9 mouse cellular contexts compared by ENCODE assay signal in genomic region chr5:146625635-146626311, GRCm38 (mm10). TPM values are rescaled to one million over a fixed set of nuclear protein-coding genes. Genes with fewer than 3 reads are reported as not detected.
DNase-seq lines count a peak whose midpoint lies in the region; ATAC-seq lines count a peak whose summit lies in the region.
"Had no signal": no experiment of that assay in that cellular context is flagged by ENCODE, and none has a peak within 500 bp of the region (broad histone marks: within the 10 kb centered on the region; RNA-seq: fewer than 3 reads in every experiment).

No protein-coding gene starts in this region.

- H3K4me2 ChIP-seq in midbrain, embryonic 15.5 days = no peak overlapping the region
- H3K4me2 ChIP-seq in heart, embryonic 11.5 days = no peak overlapping the region
- H3K4me2 ChIP-seq: lung, embryonic 14.5 days had no signal

- no peak for DNase-seq in midbrain, embryonic 10.5 days (ENCODE audit: low spot score)
- peak; percentile 26 to 56 for DNase-seq in frontal cortex, postnatal 10 days (ENCODE audit: low spot score in 2 of 2)
- peak; percentile 43 to 67 for DNase-seq in left cerebral cortex, postnatal 10 days (ENCODE audit: extremely low spot score in 1 of 2, low spot score in 2 of 2)
- DNase-seq in limb, embryonic 10.5 days (ENCODE audit: low spot score) = no peak
- DNase-seq: lung, embryonic 14.5 days had no signal

- H3K36me3 ChIP-seq in midbrain, embryonic 15.5 days (replicated peaks) = no peaks in the 10 kb centered on the region
- no peaks in the 10 kb centered on the region for H3K36me3 ChIP-seq in midbrain, embryonic 10.5 days
- no peaks in the 10 kb centered on the region for H3K36me3 ChIP-seq in limb, embryonic 10.5 days
- H3K36me3 ChIP-seq in heart, embryonic 11.5 days (ENCODE audit: control insufficient read depth, insufficient read depth, low read length) = no peaks in the 10 kb centered on the region

- no peak overlapping the region for H3K9ac ChIP-seq in midbrain, embryonic 15.5 days
- H3K9ac ChIP-seq in heart, embryonic 11.5 days (ENCODE audit: low read depth, low read length) = no peak overlapping the region
- H3K9ac ChIP-seq: lung, embryonic 14.5 days had no signal

- no peaks in the 10 kb centered on the region for H3K4me1 ChIP-seq in midbrain, embryonic 15.5 days
- no peaks in the 10 kb centered on the region for H3K4me1 ChIP-seq in midbrain, embryonic 10.5 days
- H3K4me1 ChIP-seq in limb, embryonic 10.5 days = no peaks in the 10 kb centered on the region
- H3K4me1 ChIP-seq in heart, embryonic 11.5 days (ENCODE audit: control insufficient read depth, insufficient read depth, low read length) = no peaks in the 10 kb centered on the region

- no peak overlapping the region for H3K27ac ChIP-seq in midbrain, embryonic 15.5 days
- H3K27ac ChIP-seq in midbrain, embryonic 10.5 days (replicated peaks) = no peak overlapping the region
- H3K27ac ChIP-seq in limb, embryonic 10.5 days = no peak overlapping the region
- H3K27ac ChIP-seq in heart, embryonic 11.5 days (ENCODE audit: low read depth, low read length) = no peak overlapping the region

- WGBS in midbrain, embryonic 15.5 days = 52% methylated on average over 6 of the region's 6 CpGs
- WGBS in midbrain, embryonic 10.5 days = 76% methylated on average over 6 of the region's 6 CpGs
- 82% methylated on average over 6 of the region's 6 CpGs for WGBS in limb, embryonic 10.5 days
- 69% methylated on average over 6 of the region's 6 CpGs for WGBS in heart, embryonic 11.5 days (ENCODE audit: insufficient replicate concordance)

- intact Hi-C loops in left cerebral cortex, postnatal 10 days (cut with DNase I) = loop anchor here (5.0 kb wide), 1 partner anchor 43 kb away; no protein-coding TSS in a partner anchor

- peak; percentile 60; the same call in 1 of the 2 replicates for ATAC-seq in midbrain, embryonic 15.5 days (replicated peaks)
- ATAC-seq in heart, embryonic 11.5 days (replicated peaks; ENCODE audit: insufficient number of reproducible peaks, low FRiP score, low TSS enrichment) = no peak
- ATAC-seq in granulocyte monocyte progenitor cell, adult 5-6 weeks (replicated peaks; ENCODE audit: poor library complexity, severe bottlenecking) = no peak

- no peaks in the 10 kb centered on the region for H3K27me3 ChIP-seq in midbrain, embryonic 15.5 days (replicated peaks)
- H3K27me3 ChIP-seq in midbrain, embryonic 10.5 days (ENCODE audit: low read depth, poor library complexity, severe bottlenecking) = no peaks in the 10 kb centered on the region
- no peaks in the 10 kb centered on the region for H3K27me3 ChIP-seq in limb, embryonic 10.5 days (ENCODE audit: low read depth, poor library complexity, severe bottlenecking)
- no peaks in the 10 kb centered on the region; the same call in 1 of the 2 replicates for H3K27me3 ChIP-seq in heart, embryonic 11.5 days (ENCODE audit: control insufficient read depth, insufficient read depth, low read length)

- no peak overlapping the region for H3K4me3 ChIP-seq in midbrain, embryonic 15.5 days
- no peak overlapping the region for H3K4me3 ChIP-seq in midbrain, embryonic 10.5 days
- H3K4me3 ChIP-seq in limb, embryonic 10.5 days = no peak overlapping the region
- no peak overlapping the region for H3K4me3 ChIP-seq in heart, embryonic 11.5 days (ENCODE audit: low read depth, low read length)

- H3K9me3 ChIP-seq in midbrain, embryonic 15.5 days = no peaks in the 10 kb centered on the region
- H3K9me3 ChIP-seq in midbrain, embryonic 10.5 days (replicated peaks) = no peaks in the 10 kb centered on the region
- H3K9me3 ChIP-seq in limb, embryonic 10.5 days (replicated peaks) = no peaks in the 10 kb centered on the region
- no peaks in the 10 kb centered on the region for H3K9me3 ChIP-seq in heart, embryonic 11.5 days (replicated peaks; ENCODE audit: control insufficient read depth, low read length)

RNA-seq across cellular contexts. Expression of gene Gpr12, which starts 40.7 kb away (rescaled TPM):
- 26.7 and 27.3 TPM in 2 replicates for polyA plus RNA-seq in midbrain, embryonic 15.5 days (2015; fragmentation: Nextera tagmentation; extraction: Ambion mirVana)
- 0.12 and 0.20 TPM in 2 replicates for polyA plus RNA-seq in midbrain, embryonic 10.5 days (2016; fragmentation: Nextera tagmentation; extraction: Ambion mirVana)
- 10 to 100 TPM; 48.5 to 58.0 TPM for total RNA-seq in left cerebral cortex, postnatal 10 days (2021)
- polyA plus RNA-seq in limb, embryonic 10.5 days (2016; fragmentation: Nextera tagmentation; extraction: Ambion mirVana) = 0.69 and 0.80 TPM in 2 replicates
- not detected in 2 replicates for polyA plus RNA-seq in heart, embryonic 11.5 days (2014; fragmentation: Nextera tagmentation; extraction: Ambion mirVana)
- total RNA-seq in granulocyte monocyte progenitor cell, adult 5-6 weeks (2014; fragmentation: Nextera tagmentation) = not detected in 2 replicates
- total RNA-seq in granulocyte monocyte progenitor cell, adult 5-6 weeks (2017) = not detected in 2 replicates
- polyA plus RNA-seq: large intestine, adult 2 months; lung, embryonic 14.5 days had no signal

Comparison
In these comparisons a context has a peak if more than half of its experiments do, and no peak if none do; other contexts are left out.
1. RNA of gene Gpr12, which starts 40.7 kb away (polyA plus RNA-seq): 26.7 to 27.3 TPM in midbrain, embryonic 15.5 days; 0.69 to 0.80 TPM in limb, embryonic 10.5 days, 0.12 to 0.20 TPM in midbrain, embryonic 10.5 days and not detected in heart, embryonic 11.5 days; every median in the first group is over 10 times any median in the second.
2. DNase-seq: peak in frontal cortex, postnatal 10 days (2 of 2) and left cerebral cortex, postnatal 10 days (2 of 2); none in midbrain, embryonic 10.5 days (single experiment) and limb, embryonic 10.5 days (single experiment).